Mouse (Mus musculus): ENCODE measurements around the gene Afap1l2. TPM values are rescaled to one million over a fixed set of nuclear protein-coding genes. Genes with fewer than 3 reads are reported as not detected.

Afap1l2 gene
- polyA plus RNA-seq, 1 experiment from 2014 or later: 17.3 TPM

GRCm38 (mm10) chr19:57028327-57029179 lies 20.5 kb upstream of the Afap1l2 start:
- no peaks in the 10 kb centered on the region for H3K4me1 ChIP-seq
- no peak overlapping the region for H3K27ac ChIP-seq
- 44% methylated on average over 8 of the region's 8 CpGs for WGBS
- no peaks in the 10 kb centered on the region for H3K27me3 ChIP-seq (replicated peaks)
- H3K4me3 ChIP-seq: no peak overlapping the region
- H3K9me3 ChIP-seq: peaks cover 6% of the 10 kb centered on the region; the same call in 1 of the 2 replicates
- H3K9ac ChIP-seq: no peak overlapping the region
- ATAC-seq (ENCODE audit: low FRiP score, low read depth): no peak
- H3K4me2 ChIP-seq (replicated peaks): no peak overlapping the region
- no peaks in the 10 kb centered on the region for H3K36me3 ChIP-seq

GRCm38 (mm10) chr19:57026501-57026900 lies 18.5 kb upstream of the Afap1l2 start:
- Histone ChIP-seq H3K4me2 (replicated peaks) (no peak overlapping the region), H3K36me3 (no peaks in the 10 kb centered on the region), H3K9me3 (peaks cover 6% of the 10 kb centered on the region; the same call in 1 of the 2 replicates), H3K27ac (no peak overlapping the region), H3K4me1 (no peaks in the 10 kb centered on the region), H3K4me3 (no peak overlapping the region), H3K9ac (no peak overlapping the region), H3K27me3 (replicated peaks) (no peaks in the 10 kb centered on the region)
- WGBS: 79% methylated on average over 4 of the region's 4 CpGs
- ATAC-seq (ENCODE audit: low FRiP score, low read depth): no peak

GRCm38 (mm10) chr19:57017785-57018179 lies 9.8 kb upstream of the Afap1l2 start:
- Histone ChIP-seq H3K4me1 (no peaks in the 10 kb centered on the region), H3K4me3 (no peak overlapping the region), H3K9ac (no peak overlapping the region), H3K4me2 (replicated peaks) (no peak overlapping the region), H3K36me3 (no peaks in the 10 kb centered on the region), H3K9me3 (no peaks in the 10 kb centered on the region), H3K27ac (no peak overlapping the region), H3K27me3 (replicated peaks) (no peaks in the 10 kb centered on the region)
- no peak for ATAC-seq (ENCODE audit: low FRiP score, low read depth)
- WGBS: 83% methylated on average over 8 of the region's 8 CpGs

- H3K9me3 ChIP-seq: no peaks in the 10 kb centered on the region
- no peaks in the 10 kb centered on the region for H3K4me1 ChIP-seq
- H3K27me3 ChIP-seq (replicated peaks): no peaks in the 10 kb centered on the region
- H3K27ac ChIP-seq: no peak overlapping the region
- H3K4me3 ChIP-seq: no peak overlapping the region
- no peak for ATAC-seq (ENCODE audit: low FRiP score, low read depth)
- WGBS: 63% methylated on average over 15 of the region's 15 CpGs
- no peaks in the 10 kb centered on the region for H3K36me3 ChIP-seq
- no peak overlapping the region for H3K9ac ChIP-seq
- no peak overlapping the region for H3K4me2 ChIP-seq (replicated peaks)
Observed at GRCm38 (mm10) chr19:57016995-57017784, 9.2 kb upstream of the Afap1l2 start.

GRCm38 (mm10) chr19:57014808-57015207 lies 6.8 kb upstream of the Afap1l2 start:
- ATAC-seq (ENCODE audit: low FRiP score, low read depth): no peak
- 83% methylated on average over 3 of the region's 3 CpGs for WGBS
- Histone ChIP-seq H3K9ac (no peak overlapping the region), H3K9me3 (no peaks in the 10 kb centered on the region), H3K36me3 (no peaks in the 10 kb centered on the region), H3K4me1 (no peaks in the 10 kb centered on the region), H3K27me3 (replicated peaks) (no peaks in the 10 kb centered on the region), H3K4me2 (replicated peaks) (no peak overlapping the region), H3K4me3 (no peak overlapping the region), H3K27ac (no peak overlapping the region)

- ATAC-seq (ENCODE audit: low FRiP score, low read depth): no peak
Observed at GRCm38 (mm10) chr19:57013271-57013677, 5.2 kb upstream of the Afap1l2 start.

GRCm38 (mm10) chr19:57012068-57012467 lies 4.0 kb upstream of the Afap1l2 start:
- no peak for ATAC-seq (ENCODE audit: low FRiP score, low read depth)
- H3K4me2 ChIP-seq (replicated peaks): no peak overlapping the region
- H3K27ac ChIP-seq: no peak overlapping the region
- no peaks in the 10 kb centered on the region for H3K9me3 ChIP-seq
- H3K27me3 ChIP-seq (replicated peaks): peaks cover 20% of the 10 kb centered on the region
- H3K4me1 ChIP-seq: peaks cover 12% of the 10 kb centered on the region
- no peaks in the 10 kb centered on the region for H3K36me3 ChIP-seq
- WGBS: 69% methylated on average over 3 of the region's 3 CpGs
- H3K9ac ChIP-seq: no peak overlapping the region
- H3K4me3 ChIP-seq: no peak overlapping the region

More at GRCm38 (mm10) chr19:57013271-57013677, 5.2 kb upstream of the Afap1l2 start:
- peaks cover 2% of the 10 kb centered on the region; the same call in 1 of the 2 replicates for H3K4me1 ChIP-seq
- WGBS: 46% methylated on average over 6 of the region's 6 CpGs
- H3K4me2 ChIP-seq (replicated peaks): no peak overlapping the region
- no peaks in the 10 kb centered on the region for H3K36me3 ChIP-seq
- H3K27me3 ChIP-seq (replicated peaks): peaks cover 9% of the 10 kb centered on the region; the same call in 1 of the 2 replicates
- no peak overlapping the region for H3K27ac ChIP-seq
- H3K4me3 ChIP-seq: no peak overlapping the region
- no peak overlapping the region for H3K9ac ChIP-seq
- no peaks in the 10 kb centered on the region for H3K9me3 ChIP-seq

GRCm38 (mm10) chr19:57010064-57010463 lies 2.0 kb upstream of the Afap1l2 start:
- Histone ChIP-seq H3K27me3 (replicated peaks) (peaks cover 22% of the 10 kb centered on the region), H3K9ac (no peak overlapping the region), H3K4me3 (no peak overlapping the region), H3K4me1 (peaks cover 12% of the 10 kb centered on the region), H3K36me3 (no peaks in the 10 kb centered on the region), H3K4me2 (replicated peaks) (no peak overlapping the region), H3K27ac (no peak overlapping the region), H3K9me3 (no peaks in the 10 kb centered on the region)
- no peak for ATAC-seq (ENCODE audit: low FRiP score, low read depth)
- 35% methylated on average over 4 of the region's 4 CpGs for WGBS

- Histone ChIP-seq H3K27ac (no peak overlapping the region), H3K36me3 (no peaks in the 10 kb centered on the region), H3K4me3 (no peak overlapping the region), H3K4me1 (peaks cover 12% of the 10 kb centered on the region), H3K4me2 (replicated peaks) (no peak overlapping the region), H3K9ac (no peak overlapping the region), H3K9me3 (no peaks in the 10 kb centered on the region), H3K27me3 (replicated peaks) (peaks cover 22% of the 10 kb centered on the region)
- WGBS: 47% methylated on average over 4 of the region's 4 CpGs
- no peak for ATAC-seq (ENCODE audit: low FRiP score, low read depth)
Observed at GRCm38 (mm10) chr19:57009653-57010052, 1.6 kb upstream of the Afap1l2 start.

- Histone ChIP-seq H3K27me3 (replicated peaks) (peaks cover 22% of the 10 kb centered on the region), H3K9ac (peak overlapping the region; percentile 56; the same call in 1 of the 2 replicates), H3K4me1 (peaks cover 15% of the 10 kb centered on the region), H3K4me3 (peak overlapping the region; percentile 50), H3K4me2 (replicated peaks) (peak overlapping the region; percentile 94), H3K9me3 (no peaks in the 10 kb centered on the region), H3K27ac (no peak overlapping the region), H3K36me3 (no peaks in the 10 kb centered on the region)
- no peak for ATAC-seq (ENCODE audit: low FRiP score, low read depth)
- WGBS: 66% methylated on average over 16 of the region's 16 CpGs
Observed at GRCm38 (mm10) chr19:57007291-57007690, 737 bp downstream of the Afap1l2 start.

- H3K9ac ChIP-seq: no peak overlapping the region
- H3K4me2 ChIP-seq (replicated peaks): peak overlapping the region; percentile 94
- no peak overlapping the region for H3K4me3 ChIP-seq
- peaks cover 15% of the 10 kb centered on the region for H3K4me1 ChIP-seq
- H3K27ac ChIP-seq: no peak overlapping the region
- 60% methylated on average over 13 of the region's 13 CpGs for WGBS
- ATAC-seq (ENCODE audit: low FRiP score, low read depth): no peak
- H3K9me3 ChIP-seq: no peaks in the 10 kb centered on the region
- H3K36me3 ChIP-seq: no peaks in the 10 kb centered on the region
- H3K27me3 ChIP-seq (replicated peaks): peaks cover 22% of the 10 kb centered on the region
Observed at GRCm38 (mm10) chr19:57006841-57007240, 1.2 kb downstream of the Afap1l2 start.

- no peak for ATAC-seq (ENCODE audit: low FRiP score, low read depth)
- no peaks in the 10 kb centered on the region for H3K36me3 ChIP-seq
- H3K4me2 ChIP-seq (replicated peaks): no peak overlapping the region
- peaks cover 15% of the 10 kb centered on the region for H3K4me1 ChIP-seq
- H3K9ac ChIP-seq: no peak overlapping the region
- H3K27ac ChIP-seq: no peak overlapping the region
- no peaks in the 10 kb centered on the region for H3K9me3 ChIP-seq
- H3K27me3 ChIP-seq (replicated peaks): peaks cover 22% of the 10 kb centered on the region
- H3K4me3 ChIP-seq: no peak overlapping the region
- 94% methylated on average over 4 of the region's 4 CpGs for WGBS
Observed at GRCm38 (mm10) chr19:57005062-57005461, 3.0 kb downstream of the Afap1l2 start.

All from neural tube, embryonic 12.5 days (tissue).